Mouse (Mus musculus): Measurements from ENCODE around the gene Tysnd1.

DNA sequence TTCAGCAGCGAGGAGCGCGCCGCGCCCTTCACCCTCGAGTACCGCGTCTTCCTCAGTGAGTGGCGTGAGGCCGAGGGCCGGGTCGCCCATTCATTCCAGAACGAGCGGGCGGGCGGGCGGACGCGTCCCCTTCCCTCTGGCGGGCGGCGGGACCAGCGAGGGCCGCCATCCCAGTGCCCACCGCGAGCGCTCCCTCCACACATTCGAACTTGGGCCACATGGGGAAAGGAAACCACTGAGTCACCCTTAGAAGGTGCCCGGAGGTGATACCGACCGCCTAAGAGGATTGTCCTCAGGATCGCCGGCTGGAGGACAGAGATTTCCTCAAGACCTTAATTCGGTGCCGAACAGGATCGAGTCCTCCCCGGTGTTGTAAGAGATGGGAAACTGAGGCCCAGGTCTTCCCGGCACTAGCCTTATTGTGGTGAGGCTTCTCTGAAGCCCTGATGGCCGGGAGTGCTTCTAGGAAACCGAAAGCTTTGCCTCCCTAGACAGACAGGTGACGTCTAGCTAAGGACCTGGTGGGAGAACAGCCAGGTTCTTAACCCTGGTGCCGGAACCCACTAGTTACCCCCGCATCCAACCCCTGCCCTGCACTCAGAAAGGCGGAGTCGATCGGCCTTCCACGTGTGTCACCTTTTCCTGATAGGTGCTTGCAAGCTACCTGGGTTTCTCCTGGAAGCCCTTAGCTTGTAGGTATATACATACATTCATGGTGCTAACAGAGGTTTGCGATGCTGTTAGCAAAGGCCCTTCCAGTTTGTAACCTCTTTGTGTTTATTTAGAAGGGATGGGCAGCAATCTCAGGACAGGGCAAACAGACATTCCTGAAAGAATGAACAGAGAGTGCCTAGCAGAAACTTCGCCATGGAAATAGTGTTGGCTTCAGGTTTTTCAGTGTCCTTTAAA, 46.3 kb upstream of the Tysnd1 start:
- TF ChIP-seq POLR2A (IDR thresholded peaks at IDR 0.05; ENCODE audit: extremely low read depth, insufficient read depth, low read length) (no peak), CTCF (IDR thresholded peaks at IDR 0.05; ENCODE audit: extremely low read depth, insufficient read depth, low read length) (no peak)
